Mouse (Mus musculus) v-Abl transformed pro-B cells (cell line): ENCODE measurements at regions not wholly inside any gene's neighbourhood (a gene's known extent, or its start where the extent isn't known, plus 50 kb on each side); places are given as distances from the start of the nearest gene placed in this dataset.

Experiments
- in situ Hi-C, 2 experiments: fragments of 400-800 bp; cut with MboI; formaldehyde crosslinking; loops; one replicate each; pipeline ENCODE4 v1.15.1; 2025; ENCODE audit not compliant: unreplicated experiment in 2 of 2

- in situ Hi-C loops = no loop called here
Measured at GRCm38 (mm10) chr13:15283065-15283464, 180.0 kb upstream of the Gli3 start.

- in situ Hi-C loops = no loop called here
Measured at GRCm38 (mm10) chr13:15298457-15298856, 164.6 kb upstream of the Gli3 start.

GRCm38 (mm10) chr13:15325413-15325812 lies 137.6 kb upstream of the Gli3 start:
- in situ Hi-C loops = loop anchor here in 1 of 2 experiments (25.0 kb wide), 1 partner anchor 1413 kb away; no protein-coding TSS in a partner anchor

DNA sequence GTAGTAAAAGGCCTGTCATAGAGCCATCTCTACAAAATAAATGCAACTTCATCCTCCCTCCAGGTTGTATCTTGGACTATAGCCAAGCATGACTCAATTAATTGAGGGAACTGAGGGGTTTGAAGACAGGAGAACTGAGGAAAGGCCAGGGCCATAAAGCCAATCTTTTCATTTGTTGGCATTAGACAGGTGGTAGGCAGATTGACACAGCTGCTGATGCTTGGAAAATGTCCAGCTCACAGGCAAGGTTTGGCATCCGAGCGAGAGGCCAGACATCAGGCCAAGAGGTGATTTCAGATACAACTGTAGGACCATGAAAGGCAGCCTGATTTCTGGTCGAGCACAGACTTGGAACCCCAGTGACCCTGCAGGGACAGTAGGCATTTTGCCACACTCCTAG lies 136.9 kb upstream of the Gli3 start:
- in situ Hi-C loops = loop anchor here in 1 of 2 experiments (25.0 kb wide), 1 partner anchor 1414 kb away; no protein-coding TSS in a partner anchor

DNA sequence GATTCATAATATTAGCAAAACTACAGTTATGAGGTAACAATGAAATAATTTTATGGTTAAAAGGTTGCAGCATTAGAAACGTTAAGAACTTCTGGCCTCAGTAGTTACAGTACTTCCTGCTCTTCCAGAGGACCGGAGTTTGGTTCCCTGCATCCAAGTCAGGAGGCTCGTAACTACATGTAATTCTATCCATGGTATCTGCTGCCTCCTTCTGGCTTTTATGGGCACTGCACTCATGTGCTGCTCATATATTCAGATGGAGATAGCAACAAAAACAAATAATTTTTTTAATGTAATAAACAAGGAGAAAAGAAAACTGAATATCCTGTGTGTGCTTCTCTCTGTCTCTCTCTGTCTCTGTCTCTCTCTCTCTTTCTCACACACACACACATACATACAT lies 133.5 kb upstream of the Gli3 start:
- in situ Hi-C loops = loop anchor here in 1 of 2 experiments (25.0 kb wide), 1 partner anchor 1417 kb away; no protein-coding TSS in a partner anchor

- in situ Hi-C loops = loop anchor here in 1 of 2 experiments (25.0 kb wide), 1 partner anchor 1431 kb away; no protein-coding TSS in a partner anchor
Measured at GRCm38 (mm10) chr13:15343474-15343873, 119.6 kb upstream of the Gli3 start.

- in situ Hi-C loops = loop anchor here in 1 of 2 experiments (25.0 kb wide), 1 partner anchor 1435 kb away; no protein-coding TSS in a partner anchor
Measured at GRCm38 (mm10) chr13:15346866-15347265, 116.2 kb upstream of the Gli3 start.

- in situ Hi-C loops = no loop called here
Measured at GRCm38 (mm10) chr13:15366437-15366836, 96.6 kb upstream of the Gli3 start.

- in situ Hi-C loops = no loop called here
Measured at GRCm38 (mm10) chr13:15380081-15380480, 83.0 kb upstream of the Gli3 start.

DNA sequence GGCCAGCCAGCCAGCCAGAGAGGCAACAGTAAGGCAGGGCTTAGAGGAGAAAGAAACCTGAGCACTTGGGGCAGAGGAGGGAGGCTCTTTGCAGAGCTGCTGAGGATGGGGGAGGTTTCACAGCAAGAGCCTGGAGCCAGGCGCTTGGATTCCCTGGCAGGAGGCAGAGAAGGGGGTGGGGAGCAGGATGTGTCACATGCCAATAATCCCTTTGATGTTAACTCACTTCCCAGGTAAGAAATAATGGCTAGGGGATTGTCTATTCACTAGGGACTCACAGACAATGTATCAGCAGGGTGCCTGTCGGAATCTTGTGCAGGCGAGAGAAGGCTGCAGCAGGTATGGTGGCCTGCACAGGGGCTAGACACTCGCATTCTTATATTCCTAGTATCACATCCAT lies 67.8 kb upstream of the Gli3 start:
- in situ Hi-C loops = no loop called here

- in situ Hi-C loops = no loop called here
Measured at GRCm38 (mm10) chr13:15395694-15396093, 67.3 kb upstream of the Gli3 start.

GRCm38 (mm10) chr13:15398677-15399076 lies 64.4 kb upstream of the Gli3 start:
- in situ Hi-C loops = no loop called here
